Mouse (Mus musculus): Measurements from ENCODE around the gene Tmem201. TPM values are rescaled to one million over a fixed set of nuclear protein-coding genes. Genes with fewer than 3 reads are reported as not detected.

Gene Tmem201
- polyA plus RNA-seq, 1 experiment from 2014 or later: 42.2 TPM

DNA sequence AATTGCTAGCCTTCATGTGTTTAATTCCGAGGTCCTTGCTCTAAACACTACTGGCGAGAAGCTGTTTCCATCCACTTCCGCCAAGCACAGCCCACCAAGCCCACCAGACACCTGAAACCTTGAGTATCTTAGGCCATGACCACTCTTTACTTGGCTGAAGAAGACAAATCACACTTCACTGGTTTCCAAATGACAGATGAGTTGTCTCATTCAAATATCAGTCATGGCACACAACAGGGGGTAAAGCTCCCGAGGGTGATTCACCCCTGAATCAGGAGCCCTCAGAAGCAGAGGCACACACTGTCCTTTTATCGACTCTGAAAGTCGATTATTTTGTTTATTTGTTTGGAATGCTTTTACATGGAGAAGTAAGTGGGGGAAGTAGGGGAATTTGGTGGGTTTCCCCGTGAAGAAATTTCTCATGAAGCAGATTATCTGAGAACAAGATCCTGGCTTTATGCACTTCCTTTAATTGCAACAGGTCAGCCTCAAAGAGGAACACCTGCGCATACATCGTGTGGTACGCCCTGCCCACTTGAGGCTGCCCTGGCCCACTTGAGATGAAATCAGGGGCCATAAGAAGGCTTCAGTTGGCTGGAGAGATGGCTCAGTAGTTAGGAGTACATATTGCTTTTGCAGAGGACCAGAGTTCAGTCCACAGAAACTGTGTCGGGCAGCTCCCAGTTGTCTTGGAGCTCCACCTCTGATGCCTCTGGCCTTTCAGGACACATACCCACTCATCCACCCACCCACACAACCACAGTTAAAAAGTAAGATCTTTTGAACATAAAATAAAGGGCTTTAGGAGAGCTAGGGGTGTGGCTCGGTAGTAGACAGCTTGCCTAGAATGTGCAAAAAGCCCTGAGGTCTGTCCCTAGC, 47.8 kb downstream of the Tmem201 start:
- Histone ChIP-seq H3K27me3 (peaks cover 8% of the 10 kb centered on the region; the same call in 1 of the 2 replicates), H3K9ac (no peak overlapping the region), H3K27ac (no peak overlapping the region), H3K36me3 (no peaks in the 10 kb centered on the region), H3K4me1 (peaks cover 3% of the 10 kb centered on the region; the same call in 1 of the 2 replicates), H3K9me3 (replicated peaks) (no peaks in the 10 kb centered on the region), H3K4me3 (replicated peaks) (no peak overlapping the region), H3K4me2 (no peak overlapping the region)
- ATAC-seq (replicated peaks; ENCODE audit: low FRiP score): no peak
- WGBS: 83% methylated on average over 12 of the region's 12 CpGs

DNA sequence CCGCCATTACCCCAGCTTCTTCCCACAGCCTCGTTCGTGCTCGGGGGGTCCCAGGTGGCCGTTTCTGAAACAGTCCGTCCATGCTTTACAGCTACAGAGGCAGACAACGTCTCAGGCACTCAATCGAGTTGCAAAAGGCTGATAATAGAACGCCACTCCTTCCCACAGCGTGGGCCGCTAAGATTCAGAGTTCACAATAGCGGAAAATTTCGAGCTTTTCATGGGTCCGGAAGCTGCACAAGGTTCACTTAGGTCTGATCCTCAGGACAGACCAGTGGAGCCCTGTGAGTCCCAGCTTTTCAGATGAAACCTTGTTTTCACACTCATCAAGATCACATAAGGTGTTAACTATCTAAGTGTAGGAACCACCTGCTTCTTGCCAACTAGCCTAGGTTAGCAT, 49.0 kb downstream of the Tmem201 start:
- H3K4me2 ChIP-seq: no peak overlapping the region
- no peaks in the 10 kb centered on the region for H3K36me3 ChIP-seq
- WGBS: 86% methylated on average over 14 of the region's 14 CpGs
- H3K27ac ChIP-seq: no peak overlapping the region
- H3K4me3 ChIP-seq (replicated peaks): no peak overlapping the region
- H3K9ac ChIP-seq: no peak overlapping the region
- H3K27me3 ChIP-seq: peaks cover 12% of the 10 kb centered on the region; the same call in 1 of the 2 replicates
- peaks cover 5% of the 10 kb centered on the region for H3K4me1 ChIP-seq
- ATAC-seq (replicated peaks; ENCODE audit: low FRiP score): no peak
- no peaks in the 10 kb centered on the region for H3K9me3 ChIP-seq (replicated peaks)

DNA sequence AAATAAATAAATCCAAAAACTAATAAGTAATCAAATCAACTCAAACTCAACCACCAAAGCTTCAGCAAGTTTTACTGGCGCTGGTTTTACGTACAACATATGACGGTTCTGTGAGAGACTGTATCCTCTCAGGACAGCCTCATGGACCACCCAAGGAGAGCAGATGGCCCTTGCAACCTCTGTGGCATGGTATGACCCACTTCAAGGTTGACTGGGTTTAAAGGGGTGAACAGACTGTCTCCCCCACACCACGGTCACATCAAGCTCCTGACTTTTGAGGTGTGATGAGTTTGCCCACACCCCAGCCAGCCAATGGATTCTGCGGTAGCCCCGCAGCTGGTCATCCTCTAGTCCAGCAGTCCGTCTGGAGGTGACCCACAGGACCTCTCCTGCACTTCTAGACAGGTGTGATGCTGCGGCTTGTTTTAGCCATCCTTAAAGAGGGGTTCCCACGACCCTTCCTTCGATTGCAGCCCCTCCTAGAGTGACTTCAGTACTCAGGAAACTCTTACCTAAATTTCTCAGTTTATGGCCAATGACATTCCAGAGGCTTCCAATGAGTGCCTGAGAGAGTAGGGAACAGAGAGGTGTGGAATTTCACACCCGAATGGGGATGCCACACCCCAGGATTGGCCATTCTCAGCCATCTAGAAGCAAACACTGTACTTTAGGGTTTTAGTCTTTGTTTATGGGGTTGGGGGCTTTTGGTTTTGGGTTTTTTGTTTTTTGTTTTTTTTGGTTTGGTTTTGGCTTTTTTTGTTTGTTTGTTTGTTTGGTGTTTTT, 52.8 kb downstream of the Tmem201 start:
- no peak for ATAC-seq (replicated peaks; ENCODE audit: low FRiP score)
- Histone ChIP-seq H3K9ac (no peak overlapping the region), H3K27ac (no peak overlapping the region), H3K4me3 (replicated peaks) (no peak overlapping the region), H3K36me3 (no peaks in the 10 kb centered on the region), H3K9me3 (replicated peaks) (no peaks in the 10 kb centered on the region), H3K4me1 (peaks cover 4% of the 10 kb centered on the region), H3K4me2 (no peak overlapping the region), H3K27me3 (peaks cover 15% of the 10 kb centered on the region; the same call in 1 of the 2 replicates)
- 37% methylated on average over 11 of the region's 11 CpGs for WGBS

DNA sequence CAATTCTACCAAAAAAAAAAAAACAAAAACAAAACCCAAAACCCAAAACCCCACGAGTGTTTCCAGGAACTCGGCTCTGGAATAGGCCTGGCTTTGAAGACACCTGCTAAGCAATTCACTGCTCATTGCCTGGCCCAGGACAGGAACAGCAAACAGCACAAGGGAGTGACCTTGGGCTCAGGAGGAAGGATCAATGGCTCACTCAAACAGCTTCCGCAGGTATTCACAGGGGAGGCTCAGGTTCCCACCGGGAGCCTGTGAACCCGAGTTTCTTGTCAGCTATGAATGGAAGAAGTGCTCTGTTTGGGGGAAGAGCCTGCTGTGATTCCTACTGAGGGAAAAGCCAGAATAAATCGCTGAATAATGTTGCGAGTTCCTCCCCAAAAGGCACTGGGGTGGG, 54.0 kb downstream of the Tmem201 start:
- Histone ChIP-seq H3K36me3 (no peaks in the 10 kb centered on the region), H3K9ac (no peak overlapping the region), H3K4me1 (peaks cover 13% of the 10 kb centered on the region), H3K27me3 (peaks cover 15% of the 10 kb centered on the region; the same call in 1 of the 2 replicates), H3K4me2 (no peak overlapping the region), H3K4me3 (replicated peaks) (no peak overlapping the region), H3K9me3 (replicated peaks) (no peaks in the 10 kb centered on the region), H3K27ac (no peak overlapping the region)
- no peak for ATAC-seq (replicated peaks; ENCODE audit: low FRiP score)
- WGBS: 17% methylated on average over 7 of the region's 7 CpGs

DNA sequence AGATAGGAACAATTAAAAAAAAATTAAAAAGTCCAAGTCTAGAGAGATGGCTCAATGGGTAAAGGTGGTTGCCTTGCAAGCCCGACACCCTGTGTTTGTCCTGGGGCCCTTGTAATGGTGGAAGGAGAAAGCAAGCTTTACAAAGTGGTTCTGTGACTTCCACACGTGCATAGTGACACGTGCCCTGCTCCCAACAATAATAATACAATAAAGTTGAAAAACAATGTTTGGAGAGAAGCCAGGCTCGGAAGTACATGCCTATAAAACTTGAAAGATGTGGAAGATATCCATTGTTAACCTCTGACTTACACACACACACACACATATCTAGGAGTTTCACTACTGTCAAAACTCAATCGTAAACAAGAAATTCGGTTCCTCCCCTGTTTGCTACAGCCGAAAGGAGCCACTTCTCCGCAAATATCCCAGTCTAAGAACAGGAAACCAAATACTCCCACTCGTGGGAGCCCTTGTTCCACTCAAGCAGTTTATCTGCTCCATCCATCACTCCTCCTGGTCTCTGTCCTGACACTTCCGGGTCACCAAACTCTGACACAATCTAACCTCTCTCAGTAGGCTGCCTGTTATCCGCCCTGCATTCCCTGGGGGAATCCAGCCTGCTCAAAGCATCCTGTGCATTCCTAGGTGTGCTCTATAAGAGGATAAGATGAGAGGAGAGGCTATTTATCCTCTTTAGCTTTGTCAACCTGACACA, 58.6 kb downstream of the Tmem201 start:
- ATAC-seq (replicated peaks; ENCODE audit: low FRiP score): no peak
- H3K27me3 ChIP-seq: peaks cover 20% of the 10 kb centered on the region
- peaks cover 35% of the 10 kb centered on the region for H3K4me1 ChIP-seq
- 14% methylated on average over 11 of the region's 11 CpGs for WGBS
- H3K4me2 ChIP-seq: no peak overlapping the region
- no peaks in the 10 kb centered on the region for H3K36me3 ChIP-seq
- H3K9ac ChIP-seq: no peak overlapping the region
- no peak overlapping the region for H3K4me3 ChIP-seq (replicated peaks)
- H3K9me3 ChIP-seq (replicated peaks): no peaks in the 10 kb centered on the region
- H3K27ac ChIP-seq: peak overlapping the region; percentile 18

DNA sequence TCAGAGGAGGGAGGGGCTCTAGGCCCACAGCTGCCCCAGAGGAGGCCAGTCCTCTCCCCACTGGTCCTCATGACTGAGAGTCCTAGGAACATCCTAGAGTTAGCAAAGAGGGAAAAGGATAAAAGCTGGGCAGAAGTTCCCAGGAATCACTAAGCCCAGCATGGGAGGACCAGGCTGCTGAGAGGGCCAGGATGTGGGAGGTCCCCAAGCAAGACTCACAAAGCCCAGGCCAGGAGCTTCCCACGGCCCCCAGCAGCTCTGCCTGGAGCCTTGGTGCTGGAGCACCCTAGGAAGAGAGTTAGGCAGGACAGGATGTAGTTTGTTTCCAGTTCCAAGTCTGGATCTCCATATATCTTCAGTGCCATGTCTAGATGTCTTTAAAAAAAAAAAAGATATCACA, 59.8 kb downstream of the Tmem201 start:
- Histone ChIP-seq H3K27ac (0 out of 2 replicates have a peak overlapping the region, but pooled peaks have one; percentile 32), H3K27me3 (peaks cover 29% of the 10 kb centered on the region), H3K4me1 (peaks cover 31% of the 10 kb centered on the region), H3K9me3 (replicated peaks) (no peaks in the 10 kb centered on the region), H3K4me3 (replicated peaks) (no peak overlapping the region), H3K36me3 (no peaks in the 10 kb centered on the region), H3K4me2 (no peak overlapping the region), H3K9ac (no peak overlapping the region)
- 31% methylated on average over 1 of the region's 1 CpGs for WGBS
- no peak for ATAC-seq (replicated peaks; ENCODE audit: low FRiP score)

DNA sequence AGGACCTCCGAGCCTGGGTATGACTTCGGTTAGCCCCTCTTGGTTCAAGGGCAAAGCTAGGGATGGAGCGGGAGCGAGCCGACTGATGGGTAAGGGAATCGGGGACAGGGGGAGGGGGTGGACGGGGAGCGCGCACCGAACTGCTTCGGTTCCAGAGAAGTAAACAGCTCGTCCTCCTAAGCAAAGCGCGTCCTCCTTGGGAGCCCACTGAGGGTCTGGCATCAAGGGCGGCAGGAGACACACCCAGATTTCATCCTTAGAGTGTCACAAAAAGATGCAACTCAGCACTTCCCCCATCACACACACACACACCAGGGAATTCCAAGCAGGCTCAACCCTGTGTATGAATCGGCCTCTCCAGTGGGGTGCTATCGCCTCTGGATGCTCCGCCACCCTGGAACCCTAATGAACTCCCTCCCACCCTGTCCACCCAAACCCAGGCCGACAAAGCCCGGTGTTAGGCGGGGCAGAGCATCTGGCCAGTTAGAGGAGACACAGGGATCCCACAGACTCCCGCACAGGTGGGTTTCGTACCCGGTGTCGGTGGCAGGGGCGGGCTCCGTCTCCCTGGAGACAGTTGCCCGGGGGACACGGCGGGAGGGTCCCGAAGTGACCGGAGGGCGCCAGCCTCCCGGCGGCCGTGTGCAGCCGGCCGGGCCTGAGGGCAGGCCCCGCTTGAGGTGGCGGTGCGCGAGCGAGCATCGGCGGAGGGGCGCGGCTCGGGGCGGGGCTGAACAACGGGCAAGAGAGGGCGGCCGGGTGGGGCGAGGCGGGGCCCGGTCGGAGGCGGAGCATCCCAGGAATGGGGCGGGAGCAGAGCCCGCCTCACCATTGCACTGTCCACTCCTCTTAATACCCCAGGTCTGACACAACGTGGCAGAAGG, 62.2 kb downstream of the Tmem201 start:
- ATAC-seq (replicated peaks; ENCODE audit: low FRiP score): peak; percentile 91
- Histone ChIP-seq H3K9me3 (replicated peaks) (no peaks in the 10 kb centered on the region), H3K36me3 (no peaks in the 10 kb centered on the region), H3K27ac (no peak overlapping the region), H3K4me3 (replicated peaks) (peak overlapping the region; percentile 64), H3K9ac (peak overlapping the region; percentile 49), H3K4me2 (peak overlapping the region; percentile 96), H3K4me1 (peaks cover 31% of the 10 kb centered on the region), H3K27me3 (peaks cover 27% of the 10 kb centered on the region)
- 4% methylated on average over 59 of the region's 60 CpGs for WGBS

DNA sequence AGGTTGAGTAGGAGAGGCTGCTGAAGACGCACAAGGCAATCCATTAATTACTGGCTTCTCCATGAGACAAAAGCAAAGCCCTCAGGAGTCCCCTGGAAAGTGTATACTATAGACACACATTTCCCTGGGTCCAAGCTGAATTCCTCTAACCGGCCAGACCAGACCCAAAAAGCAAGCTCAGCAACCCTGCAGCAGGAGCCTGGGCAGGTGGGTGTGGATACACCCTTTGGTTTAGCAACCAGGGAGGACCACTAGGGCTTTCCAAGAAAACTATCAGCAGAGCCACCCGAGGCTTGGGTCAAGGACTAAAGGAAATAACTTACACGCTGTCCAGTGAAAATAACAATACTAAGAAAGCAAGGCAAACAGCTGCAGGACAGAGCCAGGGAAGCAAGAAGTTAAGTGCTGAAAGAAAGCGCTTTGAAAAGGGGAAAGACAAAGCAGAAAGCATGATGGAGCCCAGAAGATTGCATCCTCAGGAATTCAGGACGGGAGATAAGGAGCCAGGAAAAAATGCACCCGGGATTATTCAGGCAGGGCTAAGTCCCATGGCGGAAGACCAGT, 62.9 kb downstream of the Tmem201 start:
- H3K4me3 ChIP-seq (replicated peaks): peak overlapping the region; percentile 64
- H3K27me3 ChIP-seq: peaks cover 27% of the 10 kb centered on the region
- WGBS: 14% methylated on average over 8 of the region's 8 CpGs
- H3K36me3 ChIP-seq: no peaks in the 10 kb centered on the region
- 0 out of 2 replicates have a peak overlapping the region, but pooled peaks have one; percentile 49 for H3K9ac ChIP-seq
- H3K27ac ChIP-seq: 0 out of 2 replicates have a peak overlapping the region, but pooled peaks have one; percentile 10
- H3K9me3 ChIP-seq (replicated peaks): no peaks in the 10 kb centered on the region
- ATAC-seq (replicated peaks; ENCODE audit: low FRiP score): no peak
- H3K4me2 ChIP-seq: peak overlapping the region; percentile 96
- H3K4me1 ChIP-seq: peaks cover 31% of the 10 kb centered on the region

DNA sequence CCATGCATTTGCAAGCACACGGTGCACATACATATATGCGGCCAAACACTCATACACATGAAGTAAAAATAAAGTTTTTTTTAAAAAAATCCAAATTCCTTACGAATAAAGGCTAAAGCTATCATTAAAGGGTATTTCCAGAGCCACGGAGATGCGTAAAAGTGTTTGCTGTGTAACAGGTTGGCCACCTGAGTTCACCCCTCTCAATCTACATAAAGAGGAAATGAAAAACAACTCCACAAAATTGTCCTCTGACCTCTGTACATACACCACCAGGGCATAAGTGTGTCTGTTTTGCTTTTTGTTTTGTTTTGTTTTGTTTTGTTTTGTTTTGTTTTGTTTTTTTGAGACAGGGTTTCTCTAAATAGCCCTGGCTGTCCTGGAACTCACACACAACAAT, 65.1 kb downstream of the Tmem201 start:
- Histone ChIP-seq H3K4me3 (replicated peaks) (no peak overlapping the region), H3K27me3 (peaks cover 27% of the 10 kb centered on the region), H3K36me3 (no peaks in the 10 kb centered on the region), H3K27ac (no peak overlapping the region), H3K4me1 (peaks cover 19% of the 10 kb centered on the region), H3K9me3 (replicated peaks) (no peaks in the 10 kb centered on the region), H3K9ac (no peak overlapping the region), H3K4me2 (no peak overlapping the region)
- no peak for ATAC-seq (replicated peaks; ENCODE audit: low FRiP score)
- 90% methylated on average over 5 of the region's 5 CpGs for WGBS

DNA sequence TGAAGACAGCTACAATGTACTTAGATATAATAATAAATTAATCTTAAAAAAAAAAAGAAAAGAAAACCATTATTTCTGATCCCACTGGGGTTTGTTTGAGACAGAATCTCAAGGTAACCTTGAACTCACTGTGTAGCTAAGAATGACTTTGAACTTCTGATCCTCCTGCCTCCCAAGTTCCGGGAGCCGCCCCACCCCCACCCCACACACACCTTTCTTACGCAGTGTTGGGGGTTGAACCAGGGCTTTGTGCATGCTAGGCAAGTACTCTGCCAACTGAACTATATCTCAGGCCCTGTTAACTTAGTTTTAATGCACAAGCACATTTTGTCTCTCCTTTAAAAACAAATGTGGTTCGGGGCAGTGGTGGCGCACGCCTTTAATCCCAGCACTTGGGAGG, 66.7 kb downstream of the Tmem201 start:
- Histone ChIP-seq H3K27ac (no peak overlapping the region), H3K9ac (no peak overlapping the region), H3K36me3 (no peaks in the 10 kb centered on the region), H3K9me3 (replicated peaks) (no peaks in the 10 kb centered on the region), H3K4me2 (no peak overlapping the region), H3K27me3 (peaks cover 27% of the 10 kb centered on the region), H3K4me3 (replicated peaks) (no peak overlapping the region), H3K4me1 (peaks cover 14% of the 10 kb centered on the region)
- no peak for ATAC-seq (replicated peaks; ENCODE audit: low FRiP score)
- 94% methylated on average over 6 of the region's 6 CpGs for WGBS

DNA sequence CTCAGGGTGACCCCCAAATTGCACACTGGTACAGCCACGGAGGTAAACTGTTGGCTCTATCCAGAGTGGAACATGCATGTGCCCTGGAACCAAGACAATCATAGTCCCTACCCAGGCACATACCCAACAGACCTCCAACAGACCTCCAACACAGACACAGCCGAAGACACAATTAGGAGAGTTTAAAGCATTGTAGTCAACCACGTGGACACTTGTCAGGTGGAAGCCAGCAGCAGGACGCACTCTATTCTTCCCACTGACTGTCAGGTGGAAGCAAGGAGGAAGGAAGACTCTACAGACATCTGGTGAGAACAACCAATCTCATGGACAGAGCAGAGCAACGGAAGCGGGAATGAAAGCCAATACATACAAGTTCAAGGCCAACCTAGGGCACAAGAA, 72.2 kb downstream of the Tmem201 start:
- ATAC-seq (replicated peaks; ENCODE audit: low FRiP score): no peak

More for the DNA sequence above, 72.2 kb downstream of the Tmem201 start:
- Histone ChIP-seq H3K9me3 (replicated peaks) (no peaks in the 10 kb centered on the region), H3K4me1 (peaks cover 7% of the 10 kb centered on the region; the same call in 1 of the 2 replicates), H3K9ac (no peak overlapping the region), H3K27ac (no peak overlapping the region), H3K4me2 (no peak overlapping the region), H3K27me3 (no peaks in the 10 kb centered on the region), H3K36me3 (no peaks in the 10 kb centered on the region), H3K4me3 (replicated peaks) (no peak overlapping the region)
- 91% methylated on average over 6 of the region's 6 CpGs for WGBS
